Mouse (Mus musculus): ENCODE data around the gene Tmprss12.
"Not testable (repeated sequence)": the region's sequence is repeated elsewhere in the genome, so short reads cannot be mapped to it uniquely, and the experiment has no call there.

The Tmprss12 gene

GRCm38 (mm10) chr15:100324021-100324591, 43.5 kb downstream of the Tmprss12 start:
- DNase-seq (ENCODE audit: extremely low spot score, low spot score), result no peak

GRCm38 (mm10) chr15:100325235-100325634, 44.6 kb downstream of the Tmprss12 start:
- DNase-seq (ENCODE audit: extremely low spot score, low spot score), result no peak

DNA sequence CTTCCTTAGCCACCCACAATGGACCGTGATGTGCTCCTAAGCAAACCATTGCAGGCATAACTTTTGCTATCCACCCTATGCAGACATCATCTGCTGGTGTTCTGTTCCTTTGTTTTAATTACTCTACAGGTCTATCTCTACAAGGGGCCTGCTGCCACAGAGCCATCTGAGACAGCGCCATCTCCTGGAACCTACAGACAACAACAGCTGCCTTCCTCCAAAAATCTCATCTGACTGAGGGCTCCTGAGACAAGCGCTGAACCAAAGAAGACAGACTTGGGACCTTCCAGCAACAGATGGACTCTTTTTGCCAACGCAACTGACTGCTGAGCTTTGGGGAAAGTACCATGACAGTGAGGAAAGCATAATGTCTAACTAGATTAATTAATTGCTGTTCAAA, 47.5 kb downstream of the Tmprss12 start:
- DNase-seq (ENCODE audit: extremely low spot score, low spot score), result not testable (repeated sequence)

- DNase-seq (ENCODE audit: extremely low spot score, low spot score), result not testable (repeated sequence)
These were observed 48.7 kb downstream of the Tmprss12 start for GRCm38 (mm10) chr15:100329336-100329735.

DNA sequence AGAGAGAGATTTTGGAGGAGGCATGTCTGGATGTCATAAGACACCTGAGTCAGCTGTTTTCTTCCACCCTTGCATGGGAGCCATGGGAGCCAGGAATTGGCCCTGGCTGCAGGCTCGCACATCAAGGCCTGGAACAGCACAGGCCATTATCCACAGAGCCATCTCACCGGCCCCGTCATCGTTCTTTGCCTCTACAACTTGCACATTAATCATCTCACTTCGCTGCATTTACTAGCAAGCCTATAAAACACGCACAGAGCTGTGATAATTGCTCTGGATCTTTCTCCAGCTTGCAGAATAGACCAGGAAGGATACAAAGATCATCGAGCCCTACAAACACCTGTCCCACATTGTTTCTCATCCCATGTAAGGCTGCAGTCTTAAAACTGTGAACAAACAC, 50.1 kb downstream of the Tmprss12 start:
- no peak for DNase-seq (ENCODE audit: extremely low spot score, low spot score)

- not testable (repeated sequence) for DNase-seq (ENCODE audit: extremely low spot score, low spot score)
These were observed 51.7 kb downstream of the Tmprss12 start for GRCm38 (mm10) chr15:100332077-100332961.

DNA sequence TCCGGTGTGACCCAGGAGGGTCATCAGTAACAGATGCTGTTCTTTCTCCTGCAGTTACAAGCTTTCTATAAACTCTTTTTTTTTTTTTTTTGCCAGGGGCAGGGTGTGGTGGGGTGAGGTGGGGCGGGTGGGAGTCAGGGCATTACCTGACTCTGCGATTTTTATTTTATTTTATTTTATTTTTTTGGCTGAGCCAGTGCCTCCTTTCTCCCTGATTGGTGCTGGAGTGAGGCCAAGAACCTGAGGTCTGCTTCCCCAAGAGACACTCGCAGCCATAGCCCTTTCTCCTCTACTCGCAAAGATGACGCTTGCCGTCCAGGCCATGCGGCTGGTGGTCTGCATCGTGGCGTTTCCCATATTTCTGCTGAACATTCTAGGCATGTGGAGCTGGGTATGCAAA, 54.0 kb downstream of the Tmprss12 start, which contains the start of gene Mettl7a3:
Mettl7a3 (plus strand) TSS at position 301 of the 400 bp plus-strand sequence.
- no peak for DNase-seq (ENCODE audit: extremely low spot score, low spot score)

GRCm38 (mm10) chr15:100337328-100337727, 56.7 kb downstream of the Tmprss12 start:
- not testable (repeated sequence) for DNase-seq (ENCODE audit: extremely low spot score, low spot score)

DNA sequence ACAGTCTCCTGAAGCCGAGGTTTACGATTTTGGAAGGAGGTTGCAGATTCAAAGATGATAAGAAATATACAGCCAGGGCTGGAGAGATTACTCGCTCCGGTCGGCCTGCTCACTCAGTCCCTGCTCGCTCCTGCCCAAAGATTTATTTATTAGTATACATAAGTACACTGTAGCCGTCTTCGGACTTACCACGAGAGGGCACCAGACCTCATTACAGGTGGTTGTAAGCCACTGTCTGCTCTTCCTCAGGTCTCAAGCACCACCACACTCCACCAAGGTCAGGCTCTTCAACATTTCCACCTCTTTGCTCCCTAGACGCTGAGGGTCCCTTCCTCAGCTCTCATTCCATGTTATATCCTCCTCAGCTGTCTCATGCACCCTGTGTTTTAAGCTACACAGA, 57.2 kb downstream of the Tmprss12 start:
- DNase-seq (ENCODE audit: extremely low spot score, low spot score), result not testable (repeated sequence)

DNA sequence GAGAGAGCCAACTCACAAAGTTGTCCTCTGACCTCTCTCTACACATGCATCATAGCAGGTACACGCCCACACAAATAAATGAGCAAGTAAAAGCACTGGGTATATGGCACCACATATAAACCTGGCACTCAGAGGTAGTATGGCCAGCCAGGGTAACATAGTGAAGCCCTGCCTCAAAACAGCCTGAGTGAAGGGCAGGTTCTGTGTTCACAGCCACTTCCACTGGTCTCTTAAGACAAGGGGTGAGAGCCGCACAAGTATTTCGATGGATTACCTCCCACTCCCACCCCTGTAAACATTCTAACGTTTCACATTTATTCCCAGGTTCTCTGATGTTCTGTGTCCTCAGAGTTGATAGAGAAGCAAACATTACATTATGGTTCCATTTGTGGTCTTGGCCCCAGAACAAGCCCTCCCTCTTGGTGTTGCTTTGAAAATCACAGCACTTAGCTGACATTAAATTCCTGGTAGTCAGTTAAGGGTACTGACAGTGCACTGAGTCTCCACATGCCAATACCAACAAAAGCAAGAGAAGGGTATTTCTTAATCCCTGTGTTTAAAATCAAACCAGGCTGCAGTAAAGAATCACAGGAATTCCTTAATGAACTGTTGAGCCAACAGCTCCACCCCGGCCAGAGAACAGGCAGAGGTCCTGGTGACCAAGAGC, 60.8 kb downstream of the Tmprss12 start:
- not testable (repeated sequence) for DNase-seq (ENCODE audit: extremely low spot score, low spot score)

All from neural tube, embryonic 10.5 days (tissue).